Mouse (Mus musculus): ENCODE measurements around the gene Ube4b. TPM values are rescaled to one million over a fixed set of nuclear protein-coding genes. Genes with fewer than 3 reads are reported as not detected.

Ube4b gene
- total and polyA plus RNA-seq, 2 experiments from 2014 or later: 48.1 to 117 TPM

DNA sequence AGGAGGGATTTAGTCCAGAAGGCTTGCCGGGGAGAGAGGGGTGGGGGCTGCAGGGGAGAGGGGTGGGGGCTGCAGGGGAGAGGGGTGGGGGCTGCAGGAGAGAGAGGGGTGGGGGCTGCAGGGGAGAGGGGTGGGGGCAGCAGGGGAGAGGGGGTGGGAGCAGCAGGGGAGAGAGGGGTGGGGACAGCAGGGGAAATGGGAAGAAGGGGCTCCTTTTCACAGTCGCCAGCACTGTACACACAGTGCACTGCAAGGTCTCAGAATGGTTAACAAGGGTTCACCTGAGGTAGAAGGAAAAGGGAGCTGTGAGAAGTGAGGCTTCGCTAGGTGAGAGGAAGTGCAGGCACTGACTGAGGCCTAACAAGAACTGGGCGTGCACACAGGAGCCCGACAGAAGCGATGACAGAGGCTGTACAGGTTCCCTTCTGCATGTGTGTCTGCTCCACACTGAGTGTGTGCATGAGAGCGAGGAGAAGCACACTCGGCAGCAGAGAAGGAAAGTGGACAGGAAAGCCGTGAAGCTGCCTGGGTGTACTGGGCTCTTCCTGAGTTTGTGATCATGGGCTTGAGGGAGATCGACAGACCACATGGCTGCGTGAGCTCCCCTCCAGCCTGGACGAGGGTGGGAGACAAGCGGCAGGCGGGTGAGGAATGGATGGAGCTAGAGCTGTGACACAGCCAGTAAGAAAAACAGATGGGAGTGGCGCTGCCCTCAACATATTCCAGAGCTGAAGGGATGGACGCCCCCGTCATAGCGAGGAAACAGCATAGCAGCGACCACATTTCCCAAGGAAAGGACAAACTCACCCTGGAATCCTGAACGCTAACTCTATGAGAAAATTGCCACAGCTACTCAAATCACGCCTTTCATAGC lies 29.9 kb downstream of the Ube4b start:
- DNase-seq (ENCODE audit: low spot score) (no peak), ATAC-seq (no peak)
- Histone ChIP-seq H3K27ac (peak overlapping the region; percentile 29; the same call in 1 of the 2 replicates), H3K9ac (replicated peaks; ENCODE audit: low read length) (no peak overlapping the region), H3K4me2 (ENCODE audit: low read depth, low read length) (no peak overlapping the region), H3K4me1 (ENCODE audit: insufficient read depth, low read length) (no peaks in the 10 kb centered on the region), H3K4me3 (ENCODE audit: low read length) (no peak overlapping the region), H3K9me3 (ENCODE audit: low read length) (no peaks in the 10 kb centered on the region), H3K27me3 (ENCODE audit: insufficient read depth, low read length) (no peaks in the 10 kb centered on the region), H3K36me3 (ENCODE audit: insufficient read depth, low read length) (peaks cover 2% of the 10 kb centered on the region; the same call in 1 of the 2 replicates)
- TF ChIP-seq CTCF (IDR thresholded peaks at IDR 0.05; ENCODE audit: low read depth): no peak
- WGBS: 57% methylated on average over 21 of the region's 21 CpGs

DNA sequence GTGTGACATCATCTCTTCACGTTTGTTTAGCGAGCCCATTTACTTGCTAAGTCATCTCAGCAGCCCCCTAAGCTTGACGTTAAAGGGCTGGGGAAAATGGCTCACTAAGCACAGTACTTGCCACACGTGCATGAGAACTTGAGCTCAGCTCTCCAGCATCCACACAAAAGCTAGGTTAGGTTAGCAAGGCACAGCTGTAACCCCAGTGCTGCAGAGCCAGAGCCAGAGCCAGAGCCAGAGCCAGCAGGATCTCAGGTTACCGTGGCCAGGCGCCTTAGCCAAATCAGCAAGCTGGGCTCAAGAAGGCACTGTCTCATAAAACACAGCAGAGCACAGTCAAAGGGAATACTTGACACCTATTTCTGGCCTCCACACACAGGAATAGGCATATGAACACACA lies 31.0 kb downstream of the Ube4b start:
- H3K4me2 ChIP-seq (ENCODE audit: low read depth, low read length): no peak overlapping the region
- H3K27ac ChIP-seq: no peak overlapping the region
- no peaks in the 10 kb centered on the region for H3K9me3 ChIP-seq (ENCODE audit: low read length)
- H3K4me3 ChIP-seq (ENCODE audit: low read length): no peak overlapping the region
- peak; percentile 11 for DNase-seq (ENCODE audit: low spot score)
- WGBS: 68% methylated on average over 6 of the region's 6 CpGs
- no peaks in the 10 kb centered on the region for H3K27me3 ChIP-seq (ENCODE audit: insufficient read depth, low read length)
- no peak overlapping the region for H3K9ac ChIP-seq (replicated peaks; ENCODE audit: low read length)
- peaks cover 8% of the 10 kb centered on the region; the same call in 1 of the 2 replicates for H3K36me3 ChIP-seq (ENCODE audit: insufficient read depth, low read length)
- no peak for ATAC-seq
- no peaks in the 10 kb centered on the region for H3K4me1 ChIP-seq (ENCODE audit: insufficient read depth, low read length)
- TF ChIP-seq CTCF (IDR thresholded peaks at IDR 0.05; ENCODE audit: low read depth): no peak

DNA sequence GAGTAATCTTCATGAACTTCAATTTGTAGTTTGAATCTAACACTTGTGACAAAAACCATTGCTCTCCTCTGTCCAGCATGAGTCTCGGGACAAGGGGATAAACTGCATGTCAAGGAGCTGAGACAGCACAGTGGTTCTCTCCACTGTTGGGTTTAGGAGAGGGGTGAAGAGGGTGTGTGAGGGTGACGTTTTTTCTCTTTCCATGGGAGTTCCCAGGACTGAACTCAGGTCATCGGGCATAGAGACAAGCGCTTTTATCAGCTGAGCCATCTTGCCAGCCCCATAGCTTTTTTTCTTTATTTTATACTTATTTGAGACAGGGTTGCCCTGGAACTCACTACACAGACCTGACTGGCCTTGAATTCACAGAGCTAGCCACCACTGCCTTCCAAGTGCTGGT lies 32.3 kb downstream of the Ube4b start:
- H3K4me2 ChIP-seq (ENCODE audit: low read depth, low read length): no peak overlapping the region
- no peak overlapping the region for H3K4me3 ChIP-seq (ENCODE audit: low read length)
- ATAC-seq (no peak), DNase-seq (ENCODE audit: low spot score) (no peak)
- no peaks in the 10 kb centered on the region for H3K9me3 ChIP-seq (ENCODE audit: low read length)
- peaks cover 8% of the 10 kb centered on the region; the same call in 1 of the 2 replicates for H3K36me3 ChIP-seq (ENCODE audit: insufficient read depth, low read length)
- no peaks in the 10 kb centered on the region for H3K4me1 ChIP-seq (ENCODE audit: insufficient read depth, low read length)
- no peak for TF ChIP-seq CTCF (IDR thresholded peaks at IDR 0.05; ENCODE audit: low read depth)
- H3K9ac ChIP-seq (replicated peaks; ENCODE audit: low read length): no peak overlapping the region
- WGBS: 84% methylated on average over 4 of the region's 4 CpGs
- no peaks in the 10 kb centered on the region for H3K27me3 ChIP-seq (ENCODE audit: insufficient read depth, low read length)
- no peak overlapping the region for H3K27ac ChIP-seq

DNA sequence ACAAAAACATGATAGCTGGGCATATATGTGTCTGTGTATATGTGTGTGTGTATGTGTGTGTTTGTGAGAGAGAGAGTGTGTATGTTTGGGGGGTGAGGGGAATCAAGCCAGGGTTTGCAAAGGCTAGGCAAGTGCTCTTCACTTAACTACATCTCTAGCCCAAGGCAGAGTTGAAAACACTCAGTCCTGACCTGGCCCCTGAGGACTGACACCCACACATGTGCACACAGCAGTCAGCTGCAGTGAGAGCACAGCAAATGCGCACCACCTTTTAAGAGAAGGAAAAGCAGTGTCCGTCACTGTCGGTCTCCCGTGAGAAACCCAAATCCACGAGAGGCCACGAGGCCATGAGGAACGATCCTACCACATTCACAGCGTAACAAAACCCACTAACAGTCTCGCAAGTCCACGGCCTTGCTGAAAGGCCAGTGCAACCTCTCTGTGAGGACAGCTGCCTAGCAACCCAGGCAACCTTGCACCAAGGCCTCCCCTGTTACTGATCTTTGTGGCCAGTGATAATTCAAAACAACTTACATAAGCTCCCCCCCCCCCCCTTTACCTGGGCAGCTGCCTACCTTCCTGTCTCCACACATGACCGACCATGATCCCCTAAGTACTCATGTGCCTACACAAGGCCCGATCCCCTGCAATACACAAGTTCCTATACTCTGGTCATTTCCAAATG lies 33.1 kb downstream of the Ube4b start:
- Histone ChIP-seq H3K27me3 (ENCODE audit: insufficient read depth, low read length) (no peaks in the 10 kb centered on the region), H3K4me1 (ENCODE audit: insufficient read depth, low read length) (no peaks in the 10 kb centered on the region), H3K27ac (no peak overlapping the region), H3K9me3 (ENCODE audit: low read length) (no peaks in the 10 kb centered on the region), H3K9ac (replicated peaks; ENCODE audit: low read length) (no peak overlapping the region), H3K36me3 (ENCODE audit: insufficient read depth, low read length) (peaks cover 8% of the 10 kb centered on the region; the same call in 1 of the 2 replicates), H3K4me2 (ENCODE audit: low read depth, low read length) (no peak overlapping the region), H3K4me3 (ENCODE audit: low read length) (no peak overlapping the region)
- TF ChIP-seq CTCF (IDR thresholded peaks at IDR 0.05; ENCODE audit: low read depth): no peak
- no peak for ATAC-seq
- 78% methylated on average over 12 of the region's 12 CpGs for WGBS
- DNase-seq (ENCODE audit: low spot score): no peak

DNA sequence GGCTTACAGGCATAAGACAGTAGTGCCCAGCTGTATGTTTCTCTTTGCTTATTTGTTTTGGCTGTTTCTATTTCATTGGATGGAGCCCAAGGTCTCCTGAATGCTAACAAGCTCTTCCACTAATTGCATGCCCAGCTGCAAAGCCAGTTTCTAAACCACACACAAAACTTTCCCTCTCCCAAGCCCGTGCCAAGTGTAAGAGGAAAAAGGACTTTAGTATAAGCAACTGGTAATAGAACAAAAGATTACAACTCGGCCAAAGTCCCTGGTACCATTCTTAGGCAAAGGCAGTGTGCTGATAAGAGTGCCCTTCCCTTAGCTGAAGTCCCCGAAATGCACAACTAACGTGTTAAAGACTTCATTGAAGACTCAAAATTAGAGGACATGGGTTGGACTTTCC lies 34.2 kb downstream of the Ube4b start:
- ATAC-seq: no peak
- Histone ChIP-seq H3K27me3 (ENCODE audit: insufficient read depth, low read length) (no peaks in the 10 kb centered on the region), H3K9me3 (ENCODE audit: low read length) (no peaks in the 10 kb centered on the region), H3K9ac (replicated peaks; ENCODE audit: low read length) (no peak overlapping the region), H3K4me1 (ENCODE audit: insufficient read depth, low read length) (no peaks in the 10 kb centered on the region), H3K27ac (no peak overlapping the region), H3K36me3 (ENCODE audit: insufficient read depth, low read length) (peaks cover 8% of the 10 kb centered on the region; the same call in 1 of the 2 replicates), H3K4me2 (ENCODE audit: low read depth, low read length) (no peak overlapping the region), H3K4me3 (ENCODE audit: low read length) (no peak overlapping the region)
- TF ChIP-seq CTCF (IDR thresholded peaks at IDR 0.05; ENCODE audit: low read depth): no peak
- WGBS: 72% methylated on average over 4 of the region's 4 CpGs
- DNase-seq (ENCODE audit: low spot score): no peak

DNA sequence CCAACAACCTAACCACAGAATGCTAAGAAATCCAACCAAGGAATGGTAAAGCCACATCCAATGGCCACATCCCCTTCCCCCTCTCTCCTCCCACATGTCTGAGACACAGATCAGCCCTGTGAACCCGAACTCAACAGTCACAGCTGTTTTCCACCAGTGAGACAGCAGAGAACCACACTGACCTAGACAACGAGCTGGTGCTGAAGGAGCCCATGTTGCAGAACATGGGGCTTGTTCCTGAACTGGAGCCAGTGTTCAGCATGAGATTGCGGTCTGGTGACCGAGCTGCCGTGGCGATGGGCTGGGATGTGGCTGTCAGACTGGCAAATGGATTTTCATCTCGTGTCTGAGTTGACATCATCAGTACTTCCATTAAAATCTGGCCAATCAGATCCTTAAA lies 45.5 kb downstream of the Ube4b start:
- WGBS: 70% methylated on average over 7 of the region's 7 CpGs
- Histone ChIP-seq H3K4me2 (ENCODE audit: low read depth, low read length) (no peak overlapping the region), H3K4me3 (ENCODE audit: low read length) (no peak overlapping the region), H3K36me3 (ENCODE audit: insufficient read depth, low read length) (peaks cover 69% of the 10 kb centered on the region), H3K4me1 (ENCODE audit: insufficient read depth, low read length) (no peaks in the 10 kb centered on the region), H3K27me3 (ENCODE audit: insufficient read depth, low read length) (no peaks in the 10 kb centered on the region), H3K9ac (replicated peaks; ENCODE audit: low read length) (no peak overlapping the region), H3K9me3 (ENCODE audit: low read length) (no peaks in the 10 kb centered on the region), H3K27ac (no peak overlapping the region)
- DNase-seq (ENCODE audit: low spot score) (no peak), ATAC-seq (peak; percentile 29; the same call in 1 of the 2 replicates)
- TF ChIP-seq CTCF (IDR thresholded peaks at IDR 0.05; ENCODE audit: low read depth): no peak

All from hindbrain, postnatal 0 days (tissue).